Mouse (Mus musculus): ENCODE measurements around the gene Ninj2. TPM values are rescaled to one million over a fixed set of nuclear protein-coding genes. Genes with fewer than 3 reads are reported as not detected.

Gene Ninj2
- polyA plus RNA-seq (2012): not detected in 2 replicates

DNA sequence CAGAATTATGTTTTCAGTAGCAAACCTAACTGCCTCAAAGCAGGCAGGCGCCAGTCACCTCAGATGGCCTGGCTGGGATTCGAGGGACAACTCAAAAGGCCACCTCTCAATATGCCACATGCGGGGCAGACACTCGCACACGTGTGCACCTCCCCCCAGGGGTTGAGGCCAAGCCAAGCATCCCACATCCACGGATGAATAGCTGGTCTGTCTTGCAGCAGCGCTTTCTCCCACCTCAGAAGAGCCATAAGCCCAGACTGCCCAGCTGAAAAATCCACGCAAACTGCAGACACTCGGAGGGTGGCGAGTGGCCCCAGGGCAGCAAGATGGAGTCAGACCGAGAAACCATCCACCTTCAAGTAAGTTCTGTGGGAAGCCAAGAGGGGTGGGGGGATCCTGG, at the start of gene Ninj2:
Ninj2 (plus strand) TSS at position 251 of the 400 bp plus-strand sequence.

Other genes starting within 250 kb of the Ninj2 start
- 0.67 and 0.81 TPM in 2 replicates for gene Erc1, start 245.2 kb upstream of the Ninj2 start, polyA plus RNA-seq (2012)
- gene Rad52, start 190.7 kb upstream of the Ninj2 start, polyA plus RNA-seq (2012): 24.2 and 27.9 TPM in 2 replicates
- gene Wnk1, start 54.7 kb upstream of the Ninj2 start, polyA plus RNA-seq (2012): 36.8 and 40.3 TPM in 2 replicates
- gene D330020A13Rik, start 201.0 kb downstream of the Ninj2 start, polyA plus RNA-seq (2012): 0.09 TPM in 1 of 2 replicates, not detected in the other
- gene B4galnt3, start 201.2 kb downstream of the Ninj2 start, polyA plus RNA-seq (2012): 0.02 and 0.06 TPM in 2 replicates

Measured in megakaryocyte-erythroid progenitor cell, adult 5 weeks (primary cell).